Mouse (Mus musculus): ENCODE measurements around the gene Atxn2l. TPM values are rescaled to one million over a fixed set of nuclear protein-coding genes. Genes with fewer than 3 reads are reported as not detected.

Atxn2l gene
- total RNA-seq, 1 experiment from 2014 or later = 51.1 TPM

GRCm38 (mm10) chr7:126465246-126466030 lies 37.8 kb downstream of the Atxn2l start:
- ATAC-seq (replicated peaks; ENCODE audit: low read depth, poor library complexity, severe bottlenecking) = no peak

- ATAC-seq (replicated peaks; ENCODE audit: low read depth, poor library complexity, severe bottlenecking) = no peak
Observed at GRCm38 (mm10) chr7:126464836-126465235, 38.4 kb downstream of the Atxn2l start.

- peak; percentile 81 for ATAC-seq (replicated peaks; ENCODE audit: low read depth, poor library complexity, severe bottlenecking)
Observed at GRCm38 (mm10) chr7:126464121-126464520, 39.1 kb downstream of the Atxn2l start.

- ATAC-seq (replicated peaks; ENCODE audit: low read depth, poor library complexity, severe bottlenecking) = no peak
Observed at GRCm38 (mm10) chr7:126463547-126463946, 39.7 kb downstream of the Atxn2l start.

- no peak for ATAC-seq (replicated peaks; ENCODE audit: low read depth, poor library complexity, severe bottlenecking)
Observed at GRCm38 (mm10) chr7:126463004-126463403, 40.2 kb downstream of the Atxn2l start, which contains the start of gene Atp2a1. Atp2a1 (minus strand) TSS chr7:126463108.

- no peak for ATAC-seq (replicated peaks; ENCODE audit: low read depth, poor library complexity, severe bottlenecking)
Observed at GRCm38 (mm10) chr7:126461626-126462025, 41.6 kb downstream of the Atxn2l start.

GRCm38 (mm10) chr7:126460623-126461399 lies 42.4 kb downstream of the Atxn2l start:
- ATAC-seq (replicated peaks; ENCODE audit: low read depth, poor library complexity, severe bottlenecking) = no peak

- no peak for ATAC-seq (replicated peaks; ENCODE audit: low read depth, poor library complexity, severe bottlenecking)
Observed at GRCm38 (mm10) chr7:126458844-126459618, 44.2 kb downstream of the Atxn2l start.

- no peak for ATAC-seq (replicated peaks; ENCODE audit: low read depth, poor library complexity, severe bottlenecking)
Observed at GRCm38 (mm10) chr7:126458225-126458624, 45.0 kb downstream of the Atxn2l start.

GRCm38 (mm10) chr7:126456382-126457266 lies 46.6 kb downstream of the Atxn2l start:
- ATAC-seq (replicated peaks; ENCODE audit: low read depth, poor library complexity, severe bottlenecking) = peak; percentile 77

- ATAC-seq (replicated peaks; ENCODE audit: low read depth, poor library complexity, severe bottlenecking) = no peak
Observed at GRCm38 (mm10) chr7:126455242-126455641, 48.0 kb downstream of the Atxn2l start.

- ATAC-seq (replicated peaks; ENCODE audit: low read depth, poor library complexity, severe bottlenecking) = no peak
Observed at GRCm38 (mm10) chr7:126453861-126454260, 49.4 kb downstream of the Atxn2l start.

- ATAC-seq (replicated peaks; ENCODE audit: low read depth, poor library complexity, severe bottlenecking) = no peak
Observed at GRCm38 (mm10) chr7:126452244-126452643, 51.0 kb downstream of the Atxn2l start.

GRCm38 (mm10) chr7:126450641-126451040 lies 52.6 kb downstream of the Atxn2l start:
- ATAC-seq (replicated peaks; ENCODE audit: low read depth, poor library complexity, severe bottlenecking) = no peak

GRCm38 (mm10) chr7:126449991-126450390 lies 53.2 kb downstream of the Atxn2l start:
- no peak for ATAC-seq (replicated peaks; ENCODE audit: low read depth, poor library complexity, severe bottlenecking)

- ATAC-seq (replicated peaks; ENCODE audit: low read depth, poor library complexity, severe bottlenecking) = peak; percentile 78
Observed at GRCm38 (mm10) chr7:126448481-126448880, 54.8 kb downstream of the Atxn2l start.

GRCm38 (mm10) chr7:126446217-126446616 lies 57.0 kb downstream of the Atxn2l start:
- no peak for ATAC-seq (replicated peaks; ENCODE audit: low read depth, poor library complexity, severe bottlenecking)

- no peak for ATAC-seq (replicated peaks; ENCODE audit: low read depth, poor library complexity, severe bottlenecking)
Observed at GRCm38 (mm10) chr7:126445104-126445815, 58.0 kb downstream of the Atxn2l start.

- no peak for ATAC-seq (replicated peaks; ENCODE audit: low read depth, poor library complexity, severe bottlenecking)
Observed at GRCm38 (mm10) chr7:126444536-126444935, 58.7 kb downstream of the Atxn2l start.
